Mouse (Mus musculus) liver, postnatal 0 days (tissue): Measurements from ENCODE around the gene Grik1.

ENCODE experiments used
- CTCF ChIP-seq: sonication (generic); IDR thresholded peaks from 2 replicates; pipeline ENCODE4 v1.5.1; 2016; ENCODE audit warnings: antibody characterized with exemption, low read depth
- EP300 ChIP-seq: IDR thresholded peaks from 2 replicates; pipeline ENCODE4 v1.6.1; 2016; ENCODE audit warnings: antibody characterized with exemption, low read depth, mild to moderate bottlenecking

DNA sequence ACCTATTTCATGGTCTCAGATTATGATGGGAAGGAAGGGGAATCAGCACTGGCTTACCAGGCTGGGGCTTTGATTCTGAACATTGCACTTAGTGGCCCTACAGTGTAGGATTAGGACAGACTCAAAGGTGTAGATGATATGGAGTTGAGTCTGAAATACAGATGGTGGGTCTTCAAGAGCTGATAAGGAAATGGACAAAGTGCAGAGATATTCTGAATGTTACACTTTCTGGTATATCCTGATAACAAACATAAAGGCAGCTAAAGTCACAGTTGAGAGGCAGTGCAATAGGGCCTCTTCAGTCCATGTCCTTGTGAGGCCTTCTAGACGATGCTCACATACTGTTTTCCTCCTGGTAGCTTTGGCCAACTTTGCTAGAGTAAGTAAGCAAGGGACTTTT lies 345.7 kb downstream of the Grik1 start:
- no peak for TF ChIP-seq EP300
- no peak for TF ChIP-seq CTCF
